Mouse (Mus musculus): ENCODE measurements around the gene Nbeal2. TPM values are rescaled to one million over a fixed set of nuclear protein-coding genes. Genes with fewer than 3 reads are reported as not detected.

Nbeal2 gene
- 2.0 and 2.3 TPM in 2 replicates for polyA plus RNA-seq (2016; fragmentation: Nextera tagmentation; extraction: Ambion mirVana)

GRCm38 (mm10) chr9:110653655-110654461, at the start of gene Nbeal2:
Gene Nbeal2 (minus strand): TSS chr9:110654161.
- Histone ChIP-seq H3K27me3 (peaks cover 30% of the 10 kb centered on the region), H3K9me3 (no peaks in the 10 kb centered on the region), H3K4me3 (replicated peaks) (peak within 1 kb of the TSS; percentile 71), H3K9ac (peak within 1 kb of the TSS; percentile 68), H3K4me2 (peak within 1 kb of the TSS; percentile 98), H3K27ac (peak within 1 kb of the TSS; percentile 63), H3K36me3 (replicated peaks) (no peaks in the 10 kb centered on the region), H3K4me1 (peaks cover 56% of the 10 kb centered on the region)
- WGBS, result under 1% methylated on average over 73 of the region's 75 CpGs
- ATAC-seq (ENCODE audit: low FRiP score), result peak; percentile 56

DNA sequence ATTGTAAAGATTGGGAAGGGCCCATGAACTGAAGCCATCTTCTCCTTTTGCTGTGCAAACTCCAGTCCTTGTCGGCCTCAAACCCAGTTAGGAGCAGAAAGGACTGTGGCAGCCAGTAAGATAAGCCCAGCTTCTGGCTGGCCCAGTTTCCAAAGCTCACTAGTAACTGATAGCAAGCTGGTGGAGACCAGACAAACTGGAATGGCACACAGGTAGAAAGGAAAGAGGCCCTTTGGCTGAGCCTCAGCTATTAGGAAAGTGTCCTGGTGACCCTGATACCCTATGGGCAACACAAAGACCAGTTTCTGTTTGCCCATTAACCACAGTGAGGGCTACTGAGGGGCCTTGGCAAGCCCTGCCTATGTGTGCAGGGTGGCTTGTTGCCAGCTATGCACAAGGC, 48.9 kb upstream of the Nbeal2 start:
- H3K4me2 ChIP-seq, result no peak overlapping the region
- no peaks in the 10 kb centered on the region for H3K9me3 ChIP-seq
- no peak overlapping the region for H3K4me3 ChIP-seq (replicated peaks)
- WGBS, result 93% methylated on average over 1 of the region's 1 CpGs
- H3K36me3 ChIP-seq (replicated peaks), result peaks cover 11% of the 10 kb centered on the region
- no peaks in the 10 kb centered on the region for H3K4me1 ChIP-seq
- no peak overlapping the region for H3K9ac ChIP-seq
- no peak for ATAC-seq (ENCODE audit: low FRiP score)
- H3K27me3 ChIP-seq, result no peaks in the 10 kb centered on the region
- H3K27ac ChIP-seq, result no peak overlapping the region

- H3K9me3 ChIP-seq, result no peaks in the 10 kb centered on the region
- no peaks in the 10 kb centered on the region for H3K27me3 ChIP-seq
- 78% methylated on average over 11 of the region's 12 CpGs for WGBS
- H3K4me2 ChIP-seq, result no peak overlapping the region
- no peak overlapping the region for H3K9ac ChIP-seq
- H3K4me1 ChIP-seq, result no peaks in the 10 kb centered on the region
- H3K36me3 ChIP-seq (replicated peaks), result peaks cover 15% of the 10 kb centered on the region
- H3K4me3 ChIP-seq (replicated peaks), result no peak overlapping the region
- no peak overlapping the region for H3K27ac ChIP-seq
- no peak for ATAC-seq (ENCODE audit: low FRiP score)
Measured at GRCm38 (mm10) chr9:110701114-110702032, 47.4 kb upstream of the Nbeal2 start.

GRCm38 (mm10) chr9:110699574-110699973, 45.6 kb upstream of the Nbeal2 start:
- 93% methylated on average over 3 of the region's 3 CpGs for WGBS
- ATAC-seq (ENCODE audit: low FRiP score), result no peak

GRCm38 (mm10) chr9:110697465-110697864, 43.5 kb upstream of the Nbeal2 start:
- H3K36me3 ChIP-seq (replicated peaks), result peaks cover 38% of the 10 kb centered on the region
- no peak for ATAC-seq (ENCODE audit: low FRiP score)
- 85% methylated on average over 3 of the region's 3 CpGs for WGBS
- H3K4me2 ChIP-seq, result no peak overlapping the region
- H3K4me1 ChIP-seq, result no peaks in the 10 kb centered on the region
- no peak overlapping the region for H3K4me3 ChIP-seq (replicated peaks)
- no peaks in the 10 kb centered on the region for H3K9me3 ChIP-seq
- no peak overlapping the region for H3K9ac ChIP-seq
- no peak overlapping the region for H3K27ac ChIP-seq
- no peaks in the 10 kb centered on the region for H3K27me3 ChIP-seq

More at GRCm38 (mm10) chr9:110699574-110699973, 45.6 kb upstream of the Nbeal2 start:
- Histone ChIP-seq H3K4me2 (no peak overlapping the region), H3K27me3 (no peaks in the 10 kb centered on the region), H3K27ac (no peak overlapping the region), H3K4me1 (no peaks in the 10 kb centered on the region), H3K9me3 (no peaks in the 10 kb centered on the region), H3K4me3 (replicated peaks) (no peak overlapping the region), H3K9ac (no peak overlapping the region), H3K36me3 (replicated peaks) (peaks cover 24% of the 10 kb centered on the region)

DNA sequence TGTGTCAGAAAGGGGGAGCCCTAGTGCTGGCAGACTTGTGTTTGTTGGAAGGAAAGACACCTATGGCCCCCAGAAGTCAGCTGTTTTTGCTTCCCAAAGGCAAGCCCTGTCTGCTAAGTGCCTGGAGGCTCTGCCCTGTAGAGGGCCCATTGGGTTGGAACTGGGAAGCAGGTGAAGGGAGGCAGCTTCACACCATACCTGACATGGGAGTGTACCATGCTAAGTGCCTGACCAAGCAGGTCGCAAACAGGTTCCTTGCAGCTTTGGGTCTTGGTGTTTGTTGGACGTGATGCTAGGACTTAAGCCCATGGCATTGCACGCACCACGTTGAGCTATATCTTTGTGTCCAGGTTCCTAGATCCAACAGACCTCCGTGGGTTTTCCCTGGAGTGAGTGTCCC, 42.5 kb upstream of the Nbeal2 start:
- H3K4me1 ChIP-seq, result no peaks in the 10 kb centered on the region
- no peaks in the 10 kb centered on the region for H3K27me3 ChIP-seq
- ATAC-seq (ENCODE audit: low FRiP score), result no peak
- H3K9ac ChIP-seq, result no peak overlapping the region
- no peak overlapping the region for H3K4me3 ChIP-seq (replicated peaks)
- H3K4me2 ChIP-seq, result no peak overlapping the region
- no peak overlapping the region for H3K27ac ChIP-seq
- peaks cover 38% of the 10 kb centered on the region for H3K36me3 ChIP-seq (replicated peaks)
- 90% methylated on average over 5 of the region's 5 CpGs for WGBS
- no peaks in the 10 kb centered on the region for H3K9me3 ChIP-seq

- Histone ChIP-seq H3K4me1 (no peaks in the 10 kb centered on the region), H3K27me3 (no peaks in the 10 kb centered on the region), H3K4me2 (no peak overlapping the region), H3K9ac (no peak overlapping the region), H3K4me3 (replicated peaks) (no peak overlapping the region), H3K9me3 (no peaks in the 10 kb centered on the region), H3K27ac (no peak overlapping the region), H3K36me3 (replicated peaks) (peaks cover 31% of the 10 kb centered on the region)
- WGBS, result 91% methylated on average over 4 of the region's 4 CpGs
- ATAC-seq (ENCODE audit: low FRiP score), result no peak
Measured at GRCm38 (mm10) chr9:110695165-110695755, 41.3 kb upstream of the Nbeal2 start.

DNA sequence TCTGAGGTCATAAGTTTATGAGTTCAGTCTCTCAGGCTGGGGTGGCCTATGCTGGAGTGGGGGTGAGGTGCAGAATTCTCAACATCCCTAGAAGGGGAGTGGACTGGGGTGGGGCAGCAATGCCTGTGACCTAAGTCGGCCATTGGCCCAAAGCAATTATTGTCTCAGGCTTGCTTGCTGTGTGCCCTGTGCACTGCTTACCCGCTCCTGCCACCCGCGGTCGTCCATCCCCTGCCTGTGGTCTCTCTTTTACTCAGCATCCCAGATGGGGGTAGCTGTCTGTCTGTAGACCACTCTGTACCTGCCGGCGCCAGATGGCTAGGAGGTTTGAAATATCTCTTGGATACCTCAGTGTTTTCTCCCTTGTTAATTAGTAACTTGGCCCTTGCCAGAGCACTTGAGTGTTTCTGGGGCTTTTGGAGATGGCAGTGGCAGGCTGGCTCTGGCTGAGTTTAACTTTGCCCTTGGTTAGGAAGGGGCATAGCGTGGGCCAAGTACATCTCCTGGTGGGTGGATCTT, 35.4 kb upstream of the Nbeal2 start:
- Histone ChIP-seq H3K27ac (no peak overlapping the region), H3K27me3 (no peaks in the 10 kb centered on the region), H3K4me2 (no peak overlapping the region), H3K4me1 (peaks cover 16% of the 10 kb centered on the region), H3K4me3 (replicated peaks) (no peak overlapping the region), H3K9ac (no peak overlapping the region), H3K36me3 (replicated peaks) (peaks cover 13% of the 10 kb centered on the region), H3K9me3 (no peaks in the 10 kb centered on the region)
- 91% methylated on average over 8 of the region's 8 CpGs for WGBS
- no peak for ATAC-seq (ENCODE audit: low FRiP score)

DNA sequence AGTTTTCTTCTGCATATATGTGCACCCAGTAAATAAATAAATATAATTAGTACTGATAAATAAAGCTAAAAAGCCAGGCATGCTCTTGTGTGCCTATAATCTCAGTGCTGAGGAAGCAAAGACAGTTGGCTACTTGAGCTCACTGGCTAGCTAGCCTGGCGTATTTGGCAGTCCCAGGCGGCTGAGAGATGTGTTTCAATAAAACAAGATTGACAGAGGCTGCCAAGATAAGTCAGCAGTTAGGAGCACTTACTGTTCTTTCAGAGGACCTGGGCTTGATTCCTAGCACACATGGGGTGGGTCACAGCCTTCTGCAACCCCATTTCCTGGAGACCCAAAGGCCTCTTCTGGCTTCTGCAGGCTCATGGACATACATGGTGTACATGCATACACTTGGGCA, 33.9 kb upstream of the Nbeal2 start:
- H3K4me2 ChIP-seq, result no peak overlapping the region
- no peak for ATAC-seq (ENCODE audit: low FRiP score)
- H3K4me3 ChIP-seq (replicated peaks), result no peak overlapping the region
- no peaks in the 10 kb centered on the region for H3K9me3 ChIP-seq
- 0 out of 2 replicates have a peak, but pooled peaks cover 2% of the 10 kb centered on the region for H3K36me3 ChIP-seq (replicated peaks)
- H3K27ac ChIP-seq, result no peak overlapping the region
- WGBS, result 80% methylated on average over 2 of the region's 2 CpGs
- no peaks in the 10 kb centered on the region for H3K27me3 ChIP-seq
- H3K9ac ChIP-seq, result no peak overlapping the region
- peaks cover 29% of the 10 kb centered on the region for H3K4me1 ChIP-seq

GRCm38 (mm10) chr9:110687061-110687460, 33.1 kb upstream of the Nbeal2 start:
- H3K27me3 ChIP-seq, result no peaks in the 10 kb centered on the region
- no peak for ATAC-seq (ENCODE audit: low FRiP score)
- no peak overlapping the region for H3K4me3 ChIP-seq (replicated peaks)
- WGBS, result 69% methylated on average over 5 of the region's 5 CpGs
- 0 out of 2 replicates have a peak overlapping the region, but pooled peaks have one; percentile 31 for H3K27ac ChIP-seq
- H3K36me3 ChIP-seq (replicated peaks), result no peaks in the 10 kb centered on the region
- H3K4me1 ChIP-seq, result peaks cover 36% of the 10 kb centered on the region
- no peak overlapping the region for H3K9ac ChIP-seq
- H3K9me3 ChIP-seq, result no peaks in the 10 kb centered on the region
- H3K4me2 ChIP-seq, result no peak overlapping the region

- Histone ChIP-seq H3K9ac (no peak overlapping the region), H3K27ac (no peak overlapping the region), H3K27me3 (no peaks in the 10 kb centered on the region), H3K4me1 (peaks cover 40% of the 10 kb centered on the region), H3K4me2 (no peak overlapping the region), H3K36me3 (replicated peaks) (no peaks in the 10 kb centered on the region), H3K4me3 (replicated peaks) (no peak overlapping the region), H3K9me3 (no peaks in the 10 kb centered on the region)
- 66% methylated on average over 3 of the region's 3 CpGs for WGBS
- no peak for ATAC-seq (ENCODE audit: low FRiP score)
Measured at GRCm38 (mm10) chr9:110686472-110686871, 32.5 kb upstream of the Nbeal2 start.

GRCm38 (mm10) chr9:110685591-110685990, 31.6 kb upstream of the Nbeal2 start:
- ATAC-seq (ENCODE audit: low FRiP score), result no peak
- peaks cover 45% of the 10 kb centered on the region for H3K4me1 ChIP-seq
- H3K9ac ChIP-seq, result peak overlapping the region; percentile 33; the same call in 1 of the 2 replicates

More at GRCm38 (mm10) chr9:110685591-110685990, 31.6 kb upstream of the Nbeal2 start:
- H3K27ac ChIP-seq, result peak overlapping the region; percentile 46
- 88% methylated on average over 5 of the region's 5 CpGs for WGBS
- no peak overlapping the region for H3K4me2 ChIP-seq
- no peaks in the 10 kb centered on the region for H3K9me3 ChIP-seq
- H3K27me3 ChIP-seq, result no peaks in the 10 kb centered on the region
- H3K36me3 ChIP-seq (replicated peaks), result no peaks in the 10 kb centered on the region
- no peak overlapping the region for H3K4me3 ChIP-seq (replicated peaks)
